Mouse (Mus musculus) intestine, embryonic 15.5 days (tissue): ENCODE data around the gene Masp1. TPM values are rescaled to one million over a fixed set of nuclear protein-coding genes. Genes with fewer than 3 reads are reported as not detected.
A peak's percentile ranks its signal among the peaks of the same experiment; 100 is the strongest.

Experiments used
- ATAC-seq: fragments of 200-750 bp; cut with Nextera tagmentation; 2 replicates; pipeline ENCODE4 v1.8.0; 2017; ENCODE audit warnings: moderate TSS enrichment, moderate library complexity
- H3K27ac ChIP-seq: fragments of 300-500 bp; sonication (generic); 2 replicates; pipeline ENCODE4 v1.5.1; 2015; ENCODE audit warnings: mild to moderate bottlenecking, inconsistent platforms
- H3K27me3 ChIP-seq: fragments of 300-500 bp; sonication (generic); replicated peaks from 2 replicates; pipeline ENCODE4 v1.6.1; 2015; ENCODE audit warnings: inconsistent platforms
- H3K36me3 ChIP-seq: fragments of 300-500 bp; sonication (generic); 2 replicates; pipeline ENCODE4 v1.6.1; 2015; ENCODE audit warnings: inconsistent platforms
- H3K4me1 ChIP-seq: fragments of 300-500 bp; sonication (generic); replicated peaks from 2 replicates; pipeline ENCODE4 v1.6.1; 2015; ENCODE audit warnings: inconsistent platforms
- H3K4me2 ChIP-seq: fragments of 300-500 bp; sonication (generic); replicated peaks from 2 replicates; pipeline ENCODE4 v1.6.1; 2015; ENCODE audit warnings: mild to moderate bottlenecking, inconsistent platforms
- H3K4me3 ChIP-seq: fragments of 300-500 bp; sonication (generic); replicated peaks from 2 replicates; pipeline ENCODE4 v1.5.1; 2015; ENCODE audit warnings: inconsistent platforms
- H3K9ac ChIP-seq: fragments of 300-500 bp; sonication (generic); 2 replicates; pipeline ENCODE4 v1.6.1; 2015; ENCODE audit warnings: inconsistent platforms
- H3K9me3 ChIP-seq: fragments of 300-500 bp; sonication (generic); 2 replicates; pipeline ENCODE4 v1.6.1; 2016; ENCODE audit warnings: inconsistent platforms
- WGBS: fragments of 180-500 bp; shearing (Covaris S2); methylation state at CpG from one replicate; pipeline ENCODE4 v1.1.7; 2015; 5-methylcytosine and 5-hydroxymethylcytosine counted together
- polyA plus RNA-seq: library from polyadenylated mRNA; unstranded; fragments of >200 nt; fragmentation: Nextera tagmentation; extraction: Ambion mirVana; gene quantifications from 2 replicates; pipeline ENCODE4 v1.2.1, GENCODE M21; 2015

Masp1 gene
- polyA plus RNA-seq, 1 experiment from 2014 or later = 4.5 TPM

DNA sequence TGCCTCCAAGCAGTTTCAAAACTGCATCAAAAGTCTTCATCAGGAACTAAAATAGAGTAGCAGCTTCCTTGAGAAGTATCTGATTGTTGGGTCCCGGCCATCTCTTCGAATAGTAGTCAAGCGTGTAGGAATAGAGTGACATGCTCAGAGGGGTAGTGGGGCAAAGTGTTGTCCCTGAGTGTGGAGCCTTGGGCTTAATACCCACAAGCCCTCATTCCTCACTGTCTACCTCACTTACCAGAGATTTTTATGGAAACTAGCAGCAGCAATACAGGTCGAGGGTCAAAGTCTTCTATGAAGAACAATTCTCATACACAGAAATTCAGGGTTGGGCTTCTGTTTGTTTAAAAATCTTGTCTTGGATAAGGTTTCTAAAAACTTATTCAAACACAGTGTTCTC, 69.8 kb downstream of the Masp1 start:
- Histone ChIP-seq H3K4me2 (no peak overlapping the region), H3K27ac (no peak overlapping the region), H3K9ac (no peak overlapping the region), H3K9me3 (no peaks in the 10 kb centered on the region), H3K4me3 (no peak overlapping the region), H3K36me3 (no peaks in the 10 kb centered on the region), H3K27me3 (no peaks in the 10 kb centered on the region), H3K4me1 (no peaks in the 10 kb centered on the region)
- WGBS = 84% methylated on average over 4 of the region's 4 CpGs
- peak; percentile 51 for ATAC-seq

DNA sequence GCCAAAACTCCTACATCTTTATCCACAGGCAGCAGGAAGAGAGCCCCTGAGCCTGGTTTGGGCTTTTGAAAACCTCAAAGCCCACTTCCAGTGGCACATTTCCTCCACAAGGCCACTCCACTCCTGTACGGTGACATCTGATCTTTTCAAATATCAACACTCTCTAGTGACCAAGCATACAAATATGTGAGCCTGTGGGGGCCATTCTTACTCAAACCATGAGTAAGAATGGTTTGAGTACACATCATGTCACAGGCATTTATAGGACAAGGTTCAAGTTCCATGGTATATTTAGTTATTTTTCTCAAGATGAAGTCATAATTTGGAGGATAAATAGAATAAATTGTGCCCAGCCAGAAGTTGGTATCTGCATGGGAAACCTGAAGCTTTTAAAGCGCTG, 70.7 kb downstream of the Masp1 start:
- no peak overlapping the region for H3K9ac ChIP-seq
- no peak overlapping the region for H3K4me3 ChIP-seq
- no peaks in the 10 kb centered on the region for H3K36me3 ChIP-seq
- no peak overlapping the region for H3K27ac ChIP-seq
- no peaks in the 10 kb centered on the region for H3K9me3 ChIP-seq
- no peaks in the 10 kb centered on the region for H3K4me1 ChIP-seq
- no peak overlapping the region for H3K4me2 ChIP-seq
- H3K27me3 ChIP-seq = no peaks in the 10 kb centered on the region
- no peak for ATAC-seq
- WGBS = 80% methylated on average over 2 of the region's 2 CpGs

DNA sequence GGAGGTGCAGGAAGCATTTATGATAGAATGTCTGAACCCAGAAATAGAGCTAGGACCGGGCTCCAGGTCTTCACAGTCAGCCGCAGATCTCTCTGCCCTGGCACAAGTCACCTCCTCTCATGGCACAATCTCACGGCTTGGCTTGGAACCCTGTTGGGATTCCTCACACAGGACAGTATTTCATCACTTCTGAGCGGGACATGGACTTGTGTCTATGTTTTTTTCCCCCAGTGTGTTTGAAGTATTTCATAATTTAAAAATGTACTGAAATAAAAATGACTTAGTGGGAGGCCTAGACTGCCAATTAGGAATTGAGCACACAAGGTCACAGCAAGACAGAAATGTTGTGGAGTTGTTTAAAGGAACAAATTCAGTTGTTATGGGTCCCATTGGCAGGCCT, 76.4 kb downstream of the Masp1 start:
- H3K9me3 ChIP-seq = no peaks in the 10 kb centered on the region
- no peak overlapping the region for H3K27ac ChIP-seq
- WGBS = 86% methylated on average over 4 of the region's 4 CpGs
- no peak overlapping the region for H3K9ac ChIP-seq
- no peaks in the 10 kb centered on the region for H3K36me3 ChIP-seq
- no peak for ATAC-seq
- H3K27me3 ChIP-seq = no peaks in the 10 kb centered on the region
- H3K4me2 ChIP-seq = no peak overlapping the region
- H3K4me3 ChIP-seq = no peak overlapping the region
- no peaks in the 10 kb centered on the region for H3K4me1 ChIP-seq

GRCm38 (mm10) chr16:23437404-23438166, 83.0 kb downstream of the Masp1 start:
- WGBS = 51% methylated on average over 12 of the region's 12 CpGs
- H3K4me1 ChIP-seq = 0 out of 2 replicates have a peak, but pooled peaks cover 6% of the 10 kb centered on the region
- no peaks in the 10 kb centered on the region for H3K36me3 ChIP-seq
- peak; percentile 82 for ATAC-seq
- H3K4me2 ChIP-seq = no peak overlapping the region; the same call in 1 of the 2 replicates
- H3K27me3 ChIP-seq = no peaks in the 10 kb centered on the region
- H3K9ac ChIP-seq = no peak overlapping the region
- H3K4me3 ChIP-seq = no peak overlapping the region
- no peak overlapping the region for H3K27ac ChIP-seq
- H3K9me3 ChIP-seq = no peaks in the 10 kb centered on the region

GRCm38 (mm10) chr16:23429991-23430390, 90.6 kb downstream of the Masp1 start:
- Histone ChIP-seq H3K36me3 (no peaks in the 10 kb centered on the region), H3K27me3 (no peaks in the 10 kb centered on the region)
- ATAC-seq = no peak

GRCm38 (mm10) chr16:23428647-23429319, 91.8 kb downstream of the Masp1 start, which contains the start of gene Rtp1:
Gene Rtp1, plus strand, starts transcription at chr16:23429133.
- no peak within 1 kb of the TSS for H3K27ac ChIP-seq
- H3K9ac ChIP-seq = no peak within 1 kb of the TSS
- no peak within 1 kb of the TSS for H3K4me3 ChIP-seq
- 73% methylated on average over 7 of the region's 7 CpGs for WGBS
- no peak for ATAC-seq
- H3K27me3 ChIP-seq = no peaks in the 10 kb centered on the region
- no peaks in the 10 kb centered on the region for H3K36me3 ChIP-seq
- H3K9me3 ChIP-seq = no peaks in the 10 kb centered on the region
- H3K4me1 ChIP-seq = no peaks in the 10 kb centered on the region
- no peak within 1 kb of the TSS for H3K4me2 ChIP-seq

More at GRCm38 (mm10) chr16:23429991-23430390, 90.6 kb downstream of the Masp1 start:
- no peaks in the 10 kb centered on the region for H3K4me1 ChIP-seq
- H3K9ac ChIP-seq = no peak overlapping the region
- H3K4me2 ChIP-seq = no peak overlapping the region
- 70% methylated on average over 8 of the region's 8 CpGs for WGBS
- no peak overlapping the region for H3K4me3 ChIP-seq
- no peaks in the 10 kb centered on the region for H3K9me3 ChIP-seq
- no peak overlapping the region for H3K27ac ChIP-seq

GRCm38 (mm10) chr16:23427701-23428100, 92.9 kb downstream of the Masp1 start:
- H3K4me2 ChIP-seq = no peak overlapping the region
- H3K27me3 ChIP-seq = no peaks in the 10 kb centered on the region
- ATAC-seq = no peak
- H3K4me1 ChIP-seq = no peaks in the 10 kb centered on the region
- H3K9me3 ChIP-seq = no peaks in the 10 kb centered on the region
- no peaks in the 10 kb centered on the region for H3K36me3 ChIP-seq
- no peak overlapping the region for H3K4me3 ChIP-seq
- WGBS = 90% methylated on average over 1 of the region's 1 CpGs
- H3K27ac ChIP-seq = no peak overlapping the region
- no peak overlapping the region for H3K9ac ChIP-seq

GRCm38 (mm10) chr16:23423825-23424224, 96.8 kb downstream of the Masp1 start:
- Histone ChIP-seq H3K36me3 (no peaks in the 10 kb centered on the region), H3K27ac (no peak overlapping the region), H3K4me3 (no peak overlapping the region), H3K9ac (no peak overlapping the region), H3K4me1 (no peaks in the 10 kb centered on the region), H3K27me3 (no peaks in the 10 kb centered on the region), H3K9me3 (no peaks in the 10 kb centered on the region), H3K4me2 (no peak overlapping the region)
- WGBS = 72% methylated on average over 5 of the region's 5 CpGs
- no peak for ATAC-seq

DNA sequence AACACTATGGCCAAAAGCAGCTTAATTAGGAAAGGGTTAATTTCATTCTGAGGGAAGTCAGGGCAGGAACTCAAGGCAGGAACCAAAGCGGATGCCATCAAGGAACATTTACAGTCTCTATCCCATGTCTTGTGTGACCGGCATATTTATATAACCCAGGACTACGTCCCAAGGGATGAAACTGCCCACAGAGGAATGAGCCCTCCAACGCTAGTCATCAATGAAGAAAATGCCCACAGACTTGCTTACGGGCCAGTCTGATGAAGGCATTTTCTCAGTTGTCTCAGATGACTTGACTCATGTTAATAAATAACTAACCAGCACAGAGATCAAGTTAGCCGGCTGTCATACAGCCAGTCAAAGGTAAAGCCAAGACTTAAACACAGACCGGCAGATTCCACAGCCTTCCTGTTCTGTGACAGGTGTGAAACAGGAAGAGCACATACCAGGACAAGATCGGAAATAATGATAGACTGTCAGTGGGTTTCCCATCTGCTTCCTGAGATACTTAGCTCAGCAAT, 101.0 kb downstream of the Masp1 start:
- Histone ChIP-seq H3K36me3 (no peaks in the 10 kb centered on the region), H3K4me1 (peaks cover 10% of the 10 kb centered on the region), H3K9ac (no peak overlapping the region), H3K4me2 (no peak overlapping the region), H3K4me3 (no peak overlapping the region), H3K27me3 (no peaks in the 10 kb centered on the region), H3K27ac (no peak overlapping the region), H3K9me3 (no peaks in the 10 kb centered on the region)
- 76% methylated on average over 8 of the region's 8 CpGs for WGBS
- ATAC-seq = no peak

DNA sequence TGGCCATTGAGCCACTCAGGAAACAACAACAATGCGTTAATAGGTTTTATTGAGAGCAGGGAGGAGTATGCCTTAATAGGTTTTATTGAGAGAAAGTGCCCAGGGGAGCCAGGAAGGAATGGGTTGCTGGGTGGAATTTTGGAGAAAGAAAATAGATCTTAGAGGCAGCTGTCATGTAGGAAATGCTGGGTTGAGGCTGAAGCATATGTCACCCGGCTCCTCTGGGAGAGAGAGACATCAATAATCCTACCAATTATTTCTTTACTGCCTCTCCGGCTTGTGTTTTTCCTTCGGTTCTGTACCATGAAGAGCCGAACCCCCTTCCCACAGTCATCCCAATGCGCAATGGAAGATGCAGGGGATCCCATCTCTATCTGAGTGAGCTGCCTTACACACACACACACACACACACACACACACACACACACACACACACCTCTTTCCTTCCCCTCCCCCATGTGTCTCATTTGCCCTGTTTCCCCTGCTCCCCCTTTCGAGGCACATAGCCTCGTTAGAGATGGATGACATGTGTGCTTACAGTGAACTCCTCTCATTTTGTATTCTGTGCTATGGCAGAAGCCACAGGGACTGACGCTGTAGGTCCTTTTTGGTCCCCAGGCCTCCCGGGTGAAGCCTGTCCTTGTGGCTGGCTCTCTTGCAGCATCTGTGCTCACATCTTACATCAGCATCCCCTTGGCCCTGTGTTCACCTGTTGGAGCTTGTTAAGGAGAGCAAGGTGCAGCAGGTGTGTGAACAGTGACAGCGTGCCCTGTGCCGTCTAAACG, 103.0 kb downstream of the Masp1 start:
- Histone ChIP-seq H3K4me3 (no peak overlapping the region), H3K27me3 (no peaks in the 10 kb centered on the region), H3K4me1 (peaks cover 10% of the 10 kb centered on the region), H3K27ac (no peak overlapping the region), H3K4me2 (no peak overlapping the region), H3K9me3 (no peaks in the 10 kb centered on the region), H3K9ac (no peak overlapping the region), H3K36me3 (no peaks in the 10 kb centered on the region)
- 69% methylated on average over 13 of the region's 13 CpGs for WGBS
- no peak for ATAC-seq

- Histone ChIP-seq H3K4me1 (peaks cover 10% of the 10 kb centered on the region), H3K9me3 (no peaks in the 10 kb centered on the region), H3K27ac (0 out of 2 replicates have a peak overlapping the region, but pooled peaks have one; percentile 27), H3K4me3 (0 out of 2 replicates have a peak overlapping the region, but pooled peaks have one; percentile 6), H3K36me3 (no peaks in the 10 kb centered on the region), H3K27me3 (no peaks in the 10 kb centered on the region), H3K4me2 (peak overlapping the region; percentile 47), H3K9ac (no peak overlapping the region)
- ATAC-seq = peak; percentile 81
- 31% methylated on average over 9 of the region's 9 CpGs for WGBS
Observed at GRCm38 (mm10) chr16:23416657-23417293, 103.8 kb downstream of the Masp1 start.
